Mouse (Mus musculus) heart, embryonic 14.5 days (tissue): ENCODE measurements around the gene Klkb1. TPM values are rescaled to one million over a fixed set of nuclear protein-coding genes. Genes with fewer than 3 reads are reported as not detected.

Experiments
- ATAC-seq: fragments of 200-750 bp; cut with Nextera tagmentation; 2 replicates; pipeline ENCODE4 v1.8.0; 2017; ENCODE audit warnings: low read depth, moderate TSS enrichment; ENCODE audit not compliant: insufficient number of reproducible peaks, insufficient read depth, low FRiP score
- H3K27ac ChIP-seq, 2 experiments: fragments of 200-500 bp in 1 of 2; fragments of 300-500 bp in 1 of 2; sonication (generic) in 1 of 2; replicated peaks in 1 of 2; 2 replicates each; pipeline ENCODE4 v1.5.1; 2012 to 2014; ENCODE audit warnings: low read depth in 2 of 2, low read length in 2 of 2, control low read depth in 1 of 2, mild to moderate bottlenecking in 1 of 2, mixed read lengths in 1 of 2; ENCODE audit not compliant: control insufficient read depth in 1 of 2, insufficient read depth in 1 of 2
- H3K27me3 ChIP-seq: fragments of 300-500 bp; sonication (generic); 2 replicates; pipeline ENCODE4 v1.6.1; 2014; ENCODE audit warnings: mild to moderate bottlenecking, low read length, control low read depth; ENCODE audit not compliant: control insufficient read depth, insufficient read depth
- H3K36me3 ChIP-seq: fragments of 300-500 bp; sonication (generic); 2 replicates; pipeline ENCODE4 v1.6.1; 2014; ENCODE audit warnings: mild to moderate bottlenecking, control low read depth, low read length, mixed read lengths; ENCODE audit not compliant: control insufficient read depth, insufficient read depth
- H3K4me1 ChIP-seq, 2 experiments: fragments of 200-500 bp in 1 of 2; fragments of 300-500 bp in 1 of 2; sonication (generic) in 1 of 2; 2 replicates each; pipeline ENCODE4 v1.6.1; 2012 to 2014; ENCODE audit warnings: low read length in 2 of 2, control low read depth in 1 of 2, mixed read lengths in 1 of 2; ENCODE audit not compliant: control insufficient read depth in 2 of 2, insufficient read depth in 2 of 2
- H3K4me2 ChIP-seq: fragments of 300-500 bp; sonication (generic); 2 replicates; pipeline ENCODE4 v1.6.1; 2014; ENCODE audit warnings: mild to moderate bottlenecking, low read length
- H3K4me3 ChIP-seq, 2 experiments: fragments of 200-500 bp in 1 of 2; fragments of 300-500 bp in 1 of 2; sonication (generic) in 1 of 2; 2 replicates each; pipeline ENCODE4 v1.5.1; 2012 to 2014; ENCODE audit warnings: low read length in 2 of 2, mild to moderate bottlenecking in 2 of 2, control low read depth in 1 of 2, low read depth in 1 of 2, moderate library complexity in 1 of 2; ENCODE audit not compliant: control insufficient read depth in 1 of 2, insufficient read depth in 1 of 2
- H3K9ac ChIP-seq: fragments of 300-500 bp; sonication (generic); 2 replicates; pipeline ENCODE4 v1.6.1; 2014; ENCODE audit warnings: mild to moderate bottlenecking, low read length
- H3K9me3 ChIP-seq: fragments of 300-500 bp; sonication (generic); 2 replicates; pipeline ENCODE4 v1.6.1; 2016; ENCODE audit warnings: low read length, control low read depth; ENCODE audit not compliant: control insufficient read depth
- WGBS: fragments of 180-500 bp; shearing (Covaris S2); extraction: QIAGEN DNeasy Blood & Tissue Kit; methylation state at CpG from one replicate; pipeline ENCODE4 v1.1.7; 2014; 5-methylcytosine and 5-hydroxymethylcytosine counted together
- polyA plus RNA-seq: library from polyadenylated mRNA; unstranded; fragments of >200 nt; fragmentation: Nextera tagmentation; extraction: Ambion mirVana; gene quantifications from 2 replicates; pipeline ENCODE4 v1.2.1, GENCODE M21; 2014

Klkb1 gene
- polyA plus RNA-seq, 1 experiment from 2014 or later = not detected

GRCm38 (mm10) chr8:45304354-45304753, 9.7 kb upstream of the Klkb1 start:
- ATAC-seq = no peak
- Histone ChIP-seq H3K9me3 (no peaks in the 10 kb centered on the region), H3K9ac (no peak overlapping the region), H3K4me1 (no peaks in the 10 kb centered on the region), H3K36me3 (no peaks in the 10 kb centered on the region), H3K4me2 (no peak overlapping the region), H3K4me3 (no peak overlapping the region), H3K27ac (no peak overlapping the region), H3K27me3 (no peaks in the 10 kb centered on the region)
- WGBS = 79% methylated on average over 3 of the region's 3 CpGs

- H3K9me3 ChIP-seq = no peaks in the 10 kb centered on the region
- 85% methylated on average over 8 of the region's 8 CpGs for WGBS
- H3K4me1 ChIP-seq = no peaks in the 10 kb centered on the region
- no peak overlapping the region for H3K4me2 ChIP-seq
- no peaks in the 10 kb centered on the region for H3K27me3 ChIP-seq
- no peak for ATAC-seq
- H3K27ac ChIP-seq = no peak overlapping the region
- H3K4me3 ChIP-seq = no peak overlapping the region
- H3K9ac ChIP-seq = no peak overlapping the region
- H3K36me3 ChIP-seq = no peaks in the 10 kb centered on the region
Observed at GRCm38 (mm10) chr8:45302390-45302789, 7.7 kb upstream of the Klkb1 start.

GRCm38 (mm10) chr8:45295276-45295675, 617 bp upstream of the Klkb1 start:
- Histone ChIP-seq H3K9ac (no peak overlapping the region), H3K4me1 (no peaks in the 10 kb centered on the region), H3K4me2 (no peak overlapping the region), H3K27ac (no peak overlapping the region), H3K4me3 (no peak overlapping the region), H3K9me3 (no peaks in the 10 kb centered on the region), H3K27me3 (no peaks in the 10 kb centered on the region), H3K36me3 (no peaks in the 10 kb centered on the region)
- no peak for ATAC-seq
- 78% methylated on average over 6 of the region's 6 CpGs for WGBS

- ATAC-seq = no peak
- WGBS = 85% methylated on average over 2 of the region's 2 CpGs
Observed at GRCm38 (mm10) chr8:45291790-45292189, 2.9 kb downstream of the Klkb1 start.

GRCm38 (mm10) chr8:45281630-45282029, 13.0 kb downstream of the Klkb1 start:
- ATAC-seq = no peak
- Histone ChIP-seq H3K9me3 (no peaks in the 10 kb centered on the region), H3K4me1 (peaks cover 0 to 2% of the 10 kb centered on the region in 2 experiments; a peak in 1 of 4 replicates), H3K9ac (no peak overlapping the region), H3K36me3 (no peaks in the 10 kb centered on the region), H3K27ac (no peak overlapping the region), H3K27me3 (no peaks in the 10 kb centered on the region), H3K4me3 (no peak overlapping the region), H3K4me2 (no peak overlapping the region)
- WGBS = 75% methylated on average over 8 of the region's 8 CpGs

More at GRCm38 (mm10) chr8:45291790-45292189, 2.9 kb downstream of the Klkb1 start:
- Histone ChIP-seq H3K36me3 (no peaks in the 10 kb centered on the region), H3K4me3 (no peak overlapping the region), H3K4me1 (no peaks in the 10 kb centered on the region), H3K4me2 (no peak overlapping the region), H3K27me3 (no peaks in the 10 kb centered on the region), H3K9ac (no peak overlapping the region), H3K27ac (no peak overlapping the region), H3K9me3 (no peaks in the 10 kb centered on the region)

- H3K36me3 ChIP-seq = no peaks in the 10 kb centered on the region
- no peak overlapping the region for H3K9ac ChIP-seq
- 68% methylated on average over 3 of the region's 3 CpGs for WGBS
- H3K4me1 ChIP-seq = peaks cover 0 to 2% of the 10 kb centered on the region in 2 experiments; a peak in 1 of 4 replicates
- H3K4me3 ChIP-seq = no peak overlapping the region
- H3K27me3 ChIP-seq = no peaks in the 10 kb centered on the region
- ATAC-seq = no peak
- H3K4me2 ChIP-seq = no peak overlapping the region
- no peaks in the 10 kb centered on the region for H3K9me3 ChIP-seq
- H3K27ac ChIP-seq = no peak overlapping the region
Observed at GRCm38 (mm10) chr8:45277453-45277852, 17.2 kb downstream of the Klkb1 start.

GRCm38 (mm10) chr8:45274317-45274716, 20.3 kb downstream of the Klkb1 start:
- Histone ChIP-seq H3K4me3 (no peak overlapping the region), H3K27me3 (no peaks in the 10 kb centered on the region), H3K9me3 (no peaks in the 10 kb centered on the region), H3K27ac (no peak overlapping the region), H3K4me2 (no peak overlapping the region), H3K36me3 (no peaks in the 10 kb centered on the region), H3K9ac (no peak overlapping the region), H3K4me1 (peaks cover 0 to 2% of the 10 kb centered on the region in 2 experiments; a peak in 1 of 4 replicates)
- whole genome bisulfite sequencing = 75% methylated on average over 4 of the region's 4 CpGs
- no peak for ATAC-seq

GRCm38 (mm10) chr8:45269056-45269455, 25.6 kb downstream of the Klkb1 start:
- H3K9me3 ChIP-seq = no peaks in the 10 kb centered on the region
- no peaks in the 10 kb centered on the region for H3K36me3 ChIP-seq
- H3K27ac ChIP-seq = no peak overlapping the region
- no peak overlapping the region for H3K4me3 ChIP-seq
- no peaks in the 10 kb centered on the region for H3K4me1 ChIP-seq
- no peak overlapping the region for H3K9ac ChIP-seq
- no peak for ATAC-seq
- H3K27me3 ChIP-seq = no peaks in the 10 kb centered on the region
- H3K4me2 ChIP-seq = no peak overlapping the region
